Mouse (Mus musculus) gastrocnemius, adult 18-20 months (tissue): ENCODE measurements around the gene Hsd17b2. TPM values are rescaled to one million over a fixed set of nuclear protein-coding genes. Genes with fewer than 3 reads are reported as not detected.
A peak's percentile ranks its signal among the peaks of the same experiment; 100 is the strongest.

ENCODE experiments used
- DNase-seq: peaks from one replicate; pipeline ENCODE4 v3.0.0; 2021; ENCODE audit warnings: low spot score
- long read RNA-seq, 2 experiments: library from polyadenylated mRNA; stranded (forward); transcript quantifications; one replicate each; pipeline ENCODE4 v2.0.0; 2021
- total RNA-seq, 2 experiments: library from RNA; stranded (reverse); gene quantifications; 2 replicates each; pipeline ENCODE4 v1.2.3; 2021

The Hsd17b2 gene
- not detected for total RNA-seq
- long read RNA-seq, experiment 1, result 0 reads
- long read RNA-seq, experiment 2, result 0 reads

DNA sequence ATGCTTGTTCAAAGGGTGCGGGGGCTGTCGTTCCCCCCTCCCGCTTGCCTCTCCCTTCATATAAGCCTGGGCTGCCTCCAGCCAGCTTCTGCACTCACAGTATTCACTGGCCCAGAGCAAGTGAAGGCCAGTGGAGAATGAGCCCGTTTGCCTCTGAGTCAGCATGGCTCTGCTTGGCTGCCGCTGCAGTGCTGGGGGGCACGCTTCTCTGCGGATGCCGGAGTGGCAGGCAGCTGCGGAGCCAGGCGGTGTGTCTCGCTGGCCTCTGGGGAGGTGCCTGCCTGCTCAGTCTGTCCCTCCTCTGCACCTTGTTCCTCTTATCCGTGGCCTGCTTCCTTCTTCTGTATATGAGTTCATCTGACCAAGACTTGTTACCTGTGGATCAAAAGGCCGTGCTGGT, at the start of gene Hsd17b2:
TSS of gene Hsd17b2 (plus strand) at position 46 of the 400 bp plus-strand sequence.
- DNase-seq, result no peak

DNA sequence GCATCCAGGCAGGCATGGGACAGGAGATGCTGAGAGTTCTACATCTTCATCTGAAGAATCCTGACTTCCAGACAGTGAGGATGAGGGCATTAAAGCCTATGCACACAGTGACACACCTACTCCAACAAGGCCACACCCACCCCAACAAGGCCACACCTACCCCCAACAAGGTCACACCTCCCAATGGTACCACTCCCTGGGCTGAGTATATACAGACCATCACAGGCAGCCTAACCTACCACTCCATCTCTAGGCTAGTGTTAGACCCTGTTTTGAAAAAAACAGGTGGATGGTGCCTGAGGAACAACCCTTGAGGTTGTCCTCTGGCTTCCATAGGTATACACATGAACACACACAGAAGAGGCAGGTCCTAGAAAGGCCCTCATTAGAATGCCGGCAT, 49.4 kb upstream of the Hsd17b2 start:
- DNase-seq, result no peak

DNA sequence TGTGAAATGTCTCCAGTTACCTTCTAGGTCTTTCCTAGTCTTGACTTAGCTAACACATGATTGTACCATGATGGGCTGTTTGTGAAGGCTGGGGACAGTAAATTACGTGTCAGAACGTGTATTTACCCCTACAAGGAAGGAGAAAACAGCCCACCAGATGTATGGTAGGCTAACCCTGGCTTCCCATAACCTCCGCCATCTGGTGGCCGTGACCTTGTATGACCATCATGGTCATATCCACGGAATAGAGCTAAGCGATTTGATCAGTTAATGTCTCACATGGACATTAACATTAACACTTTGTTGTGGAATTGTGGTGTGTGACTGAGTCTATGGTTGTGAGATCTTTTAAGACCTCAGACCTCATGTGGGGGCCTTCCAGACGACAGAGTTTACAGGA, 42.7 kb upstream of the Hsd17b2 start:
- no peak for DNase-seq

DNA sequence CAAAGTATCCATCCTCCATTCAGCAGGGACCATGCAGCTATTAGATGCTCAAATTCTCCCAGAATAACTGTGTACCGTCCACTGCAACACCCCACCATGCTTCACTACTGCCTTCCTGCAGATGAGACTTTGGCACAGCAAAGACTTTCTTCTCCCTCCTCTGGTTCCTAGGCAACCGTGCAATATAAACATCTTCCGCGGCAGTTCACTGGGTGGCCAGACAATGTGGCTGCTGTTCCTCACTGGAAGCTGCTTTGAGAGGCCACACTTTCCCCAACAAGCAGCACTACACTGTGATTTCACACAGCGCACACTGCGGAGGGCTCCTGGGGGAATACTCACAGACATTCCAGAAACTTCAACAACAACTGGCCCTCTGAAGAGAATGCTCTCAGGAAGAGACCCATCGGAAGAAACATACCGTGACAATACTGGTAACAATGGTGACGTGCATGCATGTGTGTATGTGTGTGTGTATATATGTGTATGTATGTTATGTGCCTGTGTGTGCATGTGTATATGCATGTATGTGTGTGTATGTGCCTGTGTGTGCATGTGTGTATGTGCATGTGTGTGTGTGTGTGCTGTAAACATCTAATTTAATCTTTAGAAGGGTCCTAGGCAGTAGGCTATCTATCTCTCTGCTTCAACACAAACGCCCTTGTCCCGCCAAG, 41.2 kb upstream of the Hsd17b2 start:
- DNase-seq, result no peak

DNA sequence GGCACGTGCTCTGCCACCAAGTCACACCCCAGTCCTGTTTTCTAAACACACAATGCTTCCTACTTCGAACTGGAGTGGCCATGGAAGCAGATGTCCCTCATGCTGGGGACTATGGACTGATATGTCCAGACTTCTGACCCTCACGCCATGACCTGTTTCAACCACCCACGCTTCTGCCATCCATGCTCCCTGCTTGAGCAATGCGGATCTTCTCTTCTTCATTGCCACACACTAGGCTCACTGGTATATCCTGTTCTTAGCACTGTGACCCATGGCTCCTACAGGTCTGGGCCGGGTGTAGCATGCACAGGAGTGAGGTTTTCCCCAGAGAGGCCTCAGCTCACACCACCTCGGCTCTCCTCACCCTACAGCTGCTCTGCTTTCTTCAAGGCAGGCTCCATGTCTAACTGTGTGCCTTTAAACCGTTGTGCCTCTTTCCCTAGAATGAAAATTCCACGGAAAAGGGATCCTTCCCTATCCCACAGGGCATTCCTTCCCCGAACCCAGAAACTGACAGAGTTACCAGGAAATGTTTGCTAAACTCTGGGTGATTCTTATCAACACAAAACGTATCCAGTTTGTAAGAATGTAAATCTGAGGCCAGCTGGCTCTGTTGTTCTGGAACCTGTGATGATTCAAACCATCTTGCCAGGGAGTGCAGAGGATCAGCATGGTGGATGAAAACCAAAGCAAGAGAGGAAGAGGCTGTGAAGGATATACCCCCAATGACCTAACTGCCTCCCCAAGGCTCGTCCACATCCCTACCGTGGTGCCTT, 34.2 kb upstream of the Hsd17b2 start:
- DNase-seq, result no peak

DNA sequence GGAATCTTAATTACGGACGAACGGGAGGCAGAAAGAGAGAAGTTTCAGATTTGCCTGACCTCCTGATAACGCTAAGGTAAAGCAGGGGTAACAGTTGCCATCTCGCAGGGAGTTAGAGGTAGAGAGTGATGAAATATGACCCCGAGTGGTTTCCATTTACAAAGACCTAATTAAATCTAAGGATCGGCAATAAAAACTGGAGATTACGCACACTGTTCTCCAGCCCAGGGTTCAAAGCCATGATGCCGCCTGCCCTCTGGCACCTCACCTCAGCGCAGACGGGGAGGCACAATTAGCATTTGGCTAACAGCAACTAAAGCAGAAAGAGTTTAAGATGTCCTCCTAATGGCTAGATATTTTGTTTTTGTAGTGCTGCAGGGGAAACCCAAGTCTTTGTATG, 31.2 kb upstream of the Hsd17b2 start:
- DNase-seq, result no peak

DNA sequence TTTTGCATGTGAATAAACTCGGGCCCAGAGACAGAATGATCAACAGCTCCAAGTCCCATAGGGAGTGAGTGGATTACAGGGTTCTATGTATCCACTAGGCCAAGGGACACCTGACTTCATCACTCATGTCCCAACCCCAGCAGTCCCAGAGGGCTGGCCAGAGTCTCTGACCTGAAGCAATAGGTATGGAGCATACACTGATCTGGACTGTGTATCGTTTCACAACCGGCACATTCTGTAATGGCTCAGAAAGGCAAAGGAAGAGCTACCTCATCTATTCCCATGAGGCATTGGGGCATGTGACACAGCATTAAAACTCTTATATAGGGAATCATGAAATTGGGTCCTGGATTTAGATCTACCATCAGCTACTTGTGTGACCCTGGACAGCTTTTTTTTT, 29.1 kb upstream of the Hsd17b2 start:
- no peak for DNase-seq

DNA sequence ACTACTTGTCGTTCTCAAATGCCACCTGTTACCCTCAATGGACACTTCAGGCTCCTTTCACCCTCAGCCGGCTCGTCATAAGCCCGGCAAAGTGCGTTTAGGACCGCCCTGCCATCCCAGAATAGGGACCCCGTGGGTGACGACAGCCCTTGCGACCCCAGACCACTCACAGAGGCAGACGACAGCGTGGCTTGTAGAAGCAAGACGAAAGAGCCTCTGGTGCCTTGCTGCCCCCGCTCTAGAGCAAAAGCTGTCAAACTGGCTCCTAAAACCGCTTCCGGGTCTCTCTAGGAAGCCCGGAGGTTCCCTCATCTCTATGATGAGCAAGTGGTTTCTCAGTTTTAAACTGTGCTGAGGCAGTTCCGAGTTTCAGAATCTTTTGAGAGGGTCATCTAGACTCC, 28.3 kb upstream of the Hsd17b2 start, which contains the start of gene Sdr42e1:
TSS of gene Sdr42e1 (minus strand) at position 260 of the 401 bp plus-strand sequence.
- DNase-seq, result peak; percentile 14

DNA sequence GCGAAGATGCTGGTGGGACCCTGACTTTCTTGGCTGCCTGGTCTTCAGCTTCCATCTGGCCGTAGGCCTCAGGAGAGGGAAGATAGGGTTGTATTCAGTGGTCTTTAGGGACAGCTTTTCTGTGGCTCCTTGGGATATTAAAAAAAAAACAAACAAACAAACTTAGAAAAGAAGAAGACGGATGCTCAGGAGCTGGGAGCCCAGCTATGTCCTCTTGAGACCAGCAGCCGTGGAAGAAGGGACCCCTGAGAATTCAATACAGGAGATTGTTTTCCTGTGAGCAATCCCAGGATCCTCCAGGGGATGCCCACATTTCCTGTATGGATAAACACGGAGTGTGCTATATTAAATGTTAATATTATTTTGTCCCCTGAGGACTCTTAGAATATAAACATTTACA, 26.5 kb upstream of the Hsd17b2 start:
- no peak for DNase-seq

DNA sequence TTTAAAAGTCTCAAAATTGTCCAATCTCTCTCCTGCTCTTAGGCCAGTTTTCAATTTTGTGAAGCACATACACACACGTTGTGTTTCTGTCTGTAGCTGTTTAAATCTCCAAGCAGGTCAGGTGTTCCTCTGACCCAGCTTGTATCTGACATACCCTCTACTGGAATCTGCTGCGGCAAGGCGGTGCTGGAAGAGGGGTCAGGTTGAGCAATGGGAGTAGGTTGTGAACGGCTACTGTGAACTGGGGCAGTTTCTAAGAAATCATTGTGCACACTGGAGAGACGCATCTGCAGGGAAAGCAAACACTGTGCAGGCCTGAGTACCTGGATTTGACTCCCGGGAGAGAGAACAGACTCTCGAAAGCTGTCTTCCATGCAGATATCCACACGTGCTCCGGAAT, 25.2 kb upstream of the Hsd17b2 start:
- DNase-seq, result no peak

DNA sequence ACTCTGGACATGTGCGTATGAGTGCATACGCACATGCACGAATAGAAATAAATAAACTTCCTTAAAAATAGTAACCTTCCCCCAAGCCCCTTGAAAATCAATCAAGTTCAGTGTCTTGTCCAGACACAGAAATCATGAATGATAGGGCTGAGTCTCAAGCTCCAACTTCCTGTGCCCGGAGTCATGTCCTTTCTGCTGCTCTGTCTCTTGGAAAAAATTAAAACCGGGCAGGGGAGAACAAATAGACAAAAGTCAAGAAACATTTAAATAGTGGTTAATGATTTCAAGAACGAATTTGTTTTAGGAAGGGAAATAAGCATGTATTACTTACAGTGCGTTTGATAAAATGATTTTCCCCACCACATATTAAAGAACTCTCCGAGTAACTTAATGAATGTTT, 24.7 kb upstream of the Hsd17b2 start:
- DNase-seq, result no peak

DNA sequence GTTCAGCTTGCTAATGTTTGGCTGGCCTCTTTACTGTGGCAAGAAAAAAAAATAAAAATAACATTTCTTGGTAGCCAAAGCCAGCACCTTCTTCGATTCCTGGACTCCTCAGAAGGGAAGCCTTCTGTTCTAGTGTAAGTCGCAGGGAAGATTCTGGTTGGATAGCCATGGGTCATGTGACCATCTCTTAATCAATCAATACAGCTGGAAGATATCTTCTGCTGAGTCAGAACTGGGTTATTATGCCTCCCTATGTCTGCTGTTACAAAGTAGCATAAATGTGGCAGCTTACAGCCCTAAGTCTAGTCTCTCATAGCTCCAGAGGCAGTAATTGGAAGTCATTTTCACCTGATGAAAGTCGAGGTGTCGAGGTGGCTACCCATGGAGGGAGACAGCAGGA, 23.1 kb upstream of the Hsd17b2 start:
- DNase-seq, result no peak

DNA sequence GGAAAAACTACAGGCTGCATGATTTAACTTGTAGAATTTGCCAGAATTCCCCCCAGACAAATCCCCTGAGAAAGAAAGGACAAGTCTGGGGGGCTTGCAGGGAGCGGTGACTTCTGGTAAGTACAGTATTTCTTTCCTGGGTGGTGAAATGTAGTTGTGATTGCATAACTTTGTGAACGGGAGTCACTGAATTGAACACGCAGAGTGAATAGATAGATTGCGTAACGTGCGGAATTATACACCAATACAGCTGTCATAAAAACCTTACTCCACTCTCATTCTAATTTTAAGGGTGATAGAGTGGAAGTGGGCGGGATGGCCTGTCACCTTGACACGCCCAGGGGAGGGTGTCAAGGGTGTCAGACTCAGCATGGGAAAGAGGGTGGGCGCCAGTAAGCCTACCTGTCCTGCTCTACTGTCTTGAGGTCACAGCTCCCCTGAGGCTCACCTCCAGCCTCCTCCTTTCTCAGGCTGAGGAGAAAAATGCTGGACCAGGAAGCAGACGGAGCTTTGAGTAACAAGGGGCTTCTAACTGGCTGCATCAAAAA, 17.7 kb upstream of the Hsd17b2 start:
- DNase-seq, result no peak

DNA sequence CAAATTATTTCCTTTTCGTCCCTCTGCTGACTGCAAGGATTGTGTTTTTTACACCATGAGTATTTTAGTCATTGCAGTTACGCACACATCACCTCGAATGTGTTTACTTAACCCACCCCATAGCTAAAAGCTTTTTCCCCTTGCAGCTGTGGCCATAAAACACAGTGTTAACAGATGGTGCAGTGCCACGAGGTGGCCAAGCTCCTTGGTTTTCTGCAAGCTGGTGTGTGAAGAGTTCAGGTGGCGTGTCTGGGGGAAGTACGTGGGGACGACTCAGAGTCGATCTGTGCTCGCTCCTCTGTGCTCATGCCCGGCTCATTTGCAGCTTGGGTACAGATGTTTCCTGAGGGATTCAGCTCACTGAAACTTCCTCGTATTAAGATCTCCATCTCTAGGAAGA, 17.2 kb upstream of the Hsd17b2 start:
- DNase-seq, result no peak

DNA sequence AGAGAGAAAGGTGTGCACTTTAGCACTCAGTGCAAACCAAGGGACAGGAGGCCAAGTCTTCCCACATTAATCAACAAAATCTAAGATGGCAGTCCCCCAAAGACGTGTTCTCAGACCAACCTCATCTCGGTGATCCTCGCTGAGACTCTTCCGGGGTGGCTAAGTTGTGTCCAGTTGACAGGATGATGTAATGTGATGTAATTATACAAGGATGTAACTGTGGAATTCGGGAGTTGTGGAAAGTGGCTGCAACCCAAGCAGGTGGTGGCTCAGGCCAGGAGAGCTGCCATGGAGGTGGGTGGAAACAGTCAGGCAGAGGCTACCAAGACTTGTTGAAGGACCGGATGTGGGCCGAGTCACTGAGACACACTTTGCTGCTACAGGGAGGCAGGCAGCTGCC, 13.8 kb upstream of the Hsd17b2 start:
- no peak for DNase-seq

DNA sequence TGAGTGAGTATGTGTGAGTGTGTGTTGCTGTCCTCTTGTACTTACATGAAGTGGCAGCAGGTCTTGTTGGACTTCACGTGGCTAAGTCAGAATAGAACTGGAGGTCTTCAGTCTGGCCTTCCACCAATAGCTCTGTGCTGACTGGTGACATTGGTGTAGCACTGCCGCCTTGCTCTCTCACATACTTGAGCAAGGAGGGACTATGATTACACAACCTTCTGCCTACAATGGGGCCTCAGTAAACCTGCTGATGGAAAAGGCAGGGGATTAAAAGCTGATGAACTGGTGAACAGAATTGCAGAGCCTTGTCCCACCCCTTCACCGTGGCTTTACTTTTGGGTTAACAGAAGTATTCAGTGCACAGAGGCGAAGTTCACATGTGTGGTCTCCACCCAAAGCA, 9.6 kb upstream of the Hsd17b2 start:
- DNase-seq, result no peak

DNA sequence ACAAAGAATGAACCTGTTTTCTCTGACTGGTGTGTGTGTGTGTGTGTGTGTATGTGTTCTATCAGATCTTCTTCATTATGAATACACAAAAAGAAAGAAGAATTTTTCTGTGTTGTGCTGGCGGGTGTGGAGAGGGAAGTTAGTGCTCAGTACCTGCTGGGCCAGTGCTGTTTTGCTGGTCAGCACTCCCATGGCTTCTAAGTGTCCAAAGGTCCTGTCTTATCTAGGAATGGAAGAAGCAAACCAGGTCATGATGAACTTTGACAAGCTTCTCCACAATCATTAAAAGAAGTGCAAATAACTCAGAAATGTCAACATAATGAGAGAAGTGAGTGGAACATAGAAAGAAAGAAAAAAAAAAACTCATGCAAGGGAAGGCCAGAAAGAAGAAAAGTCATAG, 6.1 kb upstream of the Hsd17b2 start:
- no peak for DNase-seq

DNA sequence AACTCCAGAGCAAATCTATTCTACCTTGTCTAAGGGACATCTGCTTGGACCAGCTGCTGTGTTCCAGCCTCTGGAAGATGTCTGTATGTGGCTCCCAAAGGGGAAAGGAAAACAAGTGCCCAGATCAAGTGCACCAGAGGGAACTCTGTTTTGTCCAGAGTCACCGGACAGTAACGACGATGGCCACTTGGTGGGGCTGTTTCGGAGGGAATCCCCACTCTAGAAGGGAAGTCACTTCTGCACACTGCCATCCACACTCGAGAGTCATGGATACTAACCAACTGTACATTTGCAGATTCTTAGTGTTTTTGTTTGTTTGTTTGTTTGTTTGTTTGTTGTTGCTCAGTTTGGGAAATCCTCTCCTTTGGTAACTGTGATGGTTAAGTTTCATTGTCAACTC, 4.5 kb upstream of the Hsd17b2 start:
- no peak for DNase-seq

DNA sequence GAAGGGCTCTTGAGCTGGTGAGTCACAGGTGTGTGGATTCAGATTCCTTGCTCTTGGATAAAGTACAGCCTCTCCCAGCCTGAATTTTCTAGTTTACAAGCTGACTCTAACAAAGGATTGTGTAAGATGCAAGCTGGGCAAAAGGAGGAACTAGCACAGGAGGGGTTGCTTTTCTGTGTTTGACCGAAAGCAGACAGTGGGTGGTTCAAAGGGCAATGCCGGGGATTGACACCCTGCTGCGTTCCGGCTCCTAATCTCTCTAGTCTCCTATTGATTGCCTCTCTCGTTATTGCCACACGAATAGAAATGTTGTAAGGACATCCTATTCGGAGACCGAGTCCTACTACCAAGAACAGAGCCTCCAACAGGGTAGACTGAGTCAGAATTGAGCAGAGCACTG, 1.0 kb upstream of the Hsd17b2 start:
- no peak for DNase-seq

DNA sequence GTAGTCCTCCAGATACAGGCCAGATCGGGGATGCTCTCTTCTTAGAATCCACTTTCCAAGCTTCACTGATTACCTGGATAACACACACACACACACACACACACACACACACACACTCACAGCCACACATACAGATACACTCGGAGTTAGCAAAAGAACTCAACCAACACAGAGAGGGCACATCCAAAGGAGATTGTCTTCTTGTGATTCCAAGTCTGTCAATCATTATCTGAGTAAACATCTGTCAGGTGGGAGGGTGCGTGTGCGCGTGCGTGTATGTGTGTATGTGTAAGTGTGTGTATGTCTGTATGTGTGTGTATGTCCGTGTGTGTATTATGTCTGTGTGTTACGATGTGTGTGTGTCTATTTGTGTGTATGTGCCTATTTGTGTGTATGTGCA, 458 bp upstream of the Hsd17b2 start:
- DNase-seq, result no peak

DNA sequence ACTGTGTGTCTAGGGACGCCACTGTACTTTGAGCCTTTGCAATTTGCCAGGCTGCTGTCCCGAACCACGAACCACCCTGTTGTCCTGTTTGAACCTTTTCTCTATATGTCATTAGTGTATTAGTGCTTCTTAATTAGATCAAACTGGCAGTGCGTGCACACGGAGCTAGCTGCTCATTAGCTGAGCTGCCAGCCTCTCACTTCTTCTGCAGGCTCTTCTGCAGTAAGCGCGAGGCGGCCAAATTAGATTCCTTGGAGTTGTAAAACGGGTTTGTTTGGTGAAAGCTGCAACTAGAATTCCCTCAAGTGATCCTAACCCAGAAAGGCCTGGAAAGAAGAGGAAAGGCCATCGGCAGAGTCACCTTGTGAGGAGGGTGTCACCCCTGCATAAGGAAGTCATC, 997 bp downstream of the Hsd17b2 start:
- no peak for DNase-seq

DNA sequence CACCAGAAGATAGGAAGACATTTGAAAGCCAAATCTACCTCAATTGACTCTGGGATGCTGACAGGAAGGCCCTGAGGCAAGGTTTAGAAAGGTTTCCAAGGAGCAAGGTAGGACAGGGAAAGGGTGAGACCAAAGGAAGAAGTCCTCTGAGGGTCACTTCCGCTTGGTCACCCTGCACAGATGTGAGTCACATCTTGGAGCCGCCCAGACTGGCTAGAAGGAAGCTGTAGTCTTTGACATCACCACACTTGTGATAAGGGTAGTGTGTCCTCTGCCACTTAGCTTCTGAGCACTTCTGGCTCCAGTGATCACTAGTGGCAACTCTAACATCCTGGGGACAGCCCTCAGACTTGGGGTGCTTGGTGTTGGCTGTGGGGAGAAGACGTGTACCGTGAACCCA, 4.4 kb downstream of the Hsd17b2 start:
- DNase-seq, result no peak

DNA sequence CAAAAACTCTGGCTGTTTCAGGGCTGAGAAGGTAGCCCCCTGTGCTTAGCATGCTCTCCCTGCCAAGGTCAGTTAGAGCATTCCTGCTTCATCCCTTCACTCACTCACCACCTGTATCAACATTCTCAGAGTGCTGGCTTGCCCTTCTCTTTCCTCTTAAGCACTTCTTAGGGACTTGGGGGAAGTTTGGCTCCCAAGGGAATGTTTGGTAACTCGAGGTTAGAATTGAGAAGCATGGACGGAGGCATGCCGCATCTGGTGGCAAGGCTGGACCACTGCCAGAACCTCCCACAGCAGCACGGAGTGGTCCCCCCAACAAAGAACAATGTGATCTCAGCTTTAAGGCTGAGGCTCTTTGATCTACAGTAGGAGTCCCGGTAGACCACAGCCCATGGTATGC, 10.5 kb downstream of the Hsd17b2 start:
- no peak for DNase-seq
